Mouse (Mus musculus): ENCODE measurements at regions not wholly inside any gene's neighbourhood (a gene's known extent, or its start where the extent isn't known, plus 50 kb on each side); places are given as distances from the start of the nearest gene placed in this dataset.

GRCm38 (mm10) chr8:6729571-6729970 lies 1624.4 kb upstream of the Slc10a2 start:
- no peak for TF ChIP-seq CTCF (IDR thresholded peaks at IDR 0.05; ENCODE audit: low read depth)
- Histone ChIP-seq H3K4me1 (replicated peaks; ENCODE audit: insufficient read depth, low read length) (no peaks in the 10 kb centered on the region), H3K9me3 (replicated peaks; ENCODE audit: low read length) (no peaks in the 10 kb centered on the region), H3K36me3 (ENCODE audit: insufficient read depth, low read length) (no peaks in the 10 kb centered on the region), H3K4me2 (ENCODE audit: low read length) (no peak overlapping the region), H3K27me3 (ENCODE audit: insufficient read depth, low read length) (no peaks in the 10 kb centered on the region), H3K4me3 (replicated peaks; ENCODE audit: low read depth, low read length) (no peak overlapping the region), H3K27ac (no peak overlapping the region), H3K9ac (ENCODE audit: low read depth, low read length) (no peak overlapping the region)
- DNase-seq (ENCODE audit: low spot score) (no peak), ATAC-seq (replicated peaks; ENCODE audit: low FRiP score, low read depth) (no peak)
- 45% methylated on average over 3 of the region's 3 CpGs for WGBS

- H3K27ac ChIP-seq: no peak overlapping the region
- H3K9ac ChIP-seq (ENCODE audit: low read depth, low read length): no peak overlapping the region
- no peak overlapping the region for H3K4me2 ChIP-seq (ENCODE audit: low read length)
- 59% methylated on average over 3 of the region's 3 CpGs for WGBS
- DNase-seq (ENCODE audit: low spot score): peak; percentile 25
- no peak for ATAC-seq (replicated peaks; ENCODE audit: low FRiP score, low read depth)
- no peak for TF ChIP-seq CTCF (IDR thresholded peaks at IDR 0.05; ENCODE audit: low read depth)
- no peak overlapping the region for H3K4me3 ChIP-seq (replicated peaks; ENCODE audit: low read depth, low read length)
- H3K27me3 ChIP-seq (ENCODE audit: insufficient read depth, low read length): no peaks in the 10 kb centered on the region
- H3K36me3 ChIP-seq (ENCODE audit: insufficient read depth, low read length): no peaks in the 10 kb centered on the region
- no peaks in the 10 kb centered on the region for H3K9me3 ChIP-seq (replicated peaks; ENCODE audit: low read length)
- no peaks in the 10 kb centered on the region for H3K4me1 ChIP-seq (replicated peaks; ENCODE audit: insufficient read depth, low read length)
Observed at GRCm38 (mm10) chr8:6708886-6709449, 1603.8 kb upstream of the Slc10a2 start.

- DNase-seq (ENCODE audit: low spot score): no peak
- H3K9ac ChIP-seq (ENCODE audit: low read depth, low read length): no peak overlapping the region
- no peak for ATAC-seq (replicated peaks; ENCODE audit: low FRiP score, low read depth)
- no peak overlapping the region for H3K27ac ChIP-seq
- no peak overlapping the region for H3K4me2 ChIP-seq (ENCODE audit: low read length)
- H3K4me3 ChIP-seq (replicated peaks; ENCODE audit: low read depth, low read length): no peak overlapping the region
- 76% methylated on average over 4 of the region's 4 CpGs for WGBS
- H3K27me3 ChIP-seq (ENCODE audit: insufficient read depth, low read length): no peaks in the 10 kb centered on the region
- H3K36me3 ChIP-seq (ENCODE audit: insufficient read depth, low read length): no peaks in the 10 kb centered on the region
- H3K4me1 ChIP-seq (replicated peaks; ENCODE audit: insufficient read depth, low read length): no peaks in the 10 kb centered on the region
- H3K9me3 ChIP-seq (replicated peaks; ENCODE audit: low read length): no peaks in the 10 kb centered on the region
- TF ChIP-seq CTCF (IDR thresholded peaks at IDR 0.05; ENCODE audit: low read depth): no peak
Observed at GRCm38 (mm10) chr8:6688595-6688994, 1583.4 kb upstream of the Slc10a2 start.

GRCm38 (mm10) chr8:6658860-6659259 lies 1553.7 kb upstream of the Slc10a2 start:
- Histone ChIP-seq H3K4me2 (ENCODE audit: low read length) (no peak overlapping the region), H3K4me1 (replicated peaks; ENCODE audit: insufficient read depth, low read length) (no peaks in the 10 kb centered on the region), H3K4me3 (replicated peaks; ENCODE audit: low read depth, low read length) (no peak overlapping the region), H3K9me3 (replicated peaks; ENCODE audit: low read length) (no peaks in the 10 kb centered on the region), H3K27ac (no peak overlapping the region), H3K27me3 (ENCODE audit: insufficient read depth, low read length) (no peaks in the 10 kb centered on the region), H3K9ac (ENCODE audit: low read depth, low read length) (no peak overlapping the region), H3K36me3 (ENCODE audit: insufficient read depth, low read length) (no peaks in the 10 kb centered on the region)
- TF ChIP-seq CTCF (IDR thresholded peaks at IDR 0.05; ENCODE audit: low read depth): no peak; the same call in 1 of the 2 replicates
- 84% methylated on average over 1 of the region's 1 CpGs for WGBS
- ATAC-seq (replicated peaks; ENCODE audit: low FRiP score, low read depth) (no peak), DNase-seq (ENCODE audit: low spot score) (no peak)

- Histone ChIP-seq H3K27me3 (ENCODE audit: insufficient read depth, low read length) (no peaks in the 10 kb centered on the region), H3K4me2 (ENCODE audit: low read length) (no peak overlapping the region), H3K4me3 (replicated peaks; ENCODE audit: low read depth, low read length) (no peak overlapping the region), H3K9me3 (replicated peaks; ENCODE audit: low read length) (no peaks in the 10 kb centered on the region), H3K36me3 (ENCODE audit: insufficient read depth, low read length) (no peaks in the 10 kb centered on the region), H3K4me1 (replicated peaks; ENCODE audit: insufficient read depth, low read length) (no peaks in the 10 kb centered on the region), H3K9ac (ENCODE audit: low read depth, low read length) (no peak overlapping the region), H3K27ac (no peak overlapping the region)
- no peak for TF ChIP-seq CTCF (IDR thresholded peaks at IDR 0.05; ENCODE audit: low read depth)
- no peak for DNase-seq (ENCODE audit: low spot score)
- ATAC-seq (replicated peaks; ENCODE audit: low FRiP score, low read depth): no peak
- 70% methylated on average over 3 of the region's 3 CpGs for WGBS
Observed at GRCm38 (mm10) chr8:6657451-6657990, 1552.4 kb upstream of the Slc10a2 start.

GRCm38 (mm10) chr8:6652180-6652579 lies 1547.0 kb upstream of the Slc10a2 start:
- no peak overlapping the region for H3K4me3 ChIP-seq (replicated peaks; ENCODE audit: low read depth, low read length)
- no peak overlapping the region for H3K4me2 ChIP-seq (ENCODE audit: low read length)
- no peaks in the 10 kb centered on the region for H3K4me1 ChIP-seq (replicated peaks; ENCODE audit: insufficient read depth, low read length)
- H3K9me3 ChIP-seq (replicated peaks; ENCODE audit: low read length): no peaks in the 10 kb centered on the region
- ATAC-seq (replicated peaks; ENCODE audit: low FRiP score, low read depth) (no peak), DNase-seq (ENCODE audit: low spot score) (no peak)
- H3K36me3 ChIP-seq (ENCODE audit: insufficient read depth, low read length): no peaks in the 10 kb centered on the region
- H3K9ac ChIP-seq (ENCODE audit: low read depth, low read length): no peak overlapping the region
- H3K27ac ChIP-seq: no peak overlapping the region
- no peak for TF ChIP-seq CTCF (IDR thresholded peaks at IDR 0.05; ENCODE audit: low read depth)
- H3K27me3 ChIP-seq (ENCODE audit: insufficient read depth, low read length): no peaks in the 10 kb centered on the region

- no peak for DNase-seq (ENCODE audit: low spot score)
- no peaks in the 10 kb centered on the region for H3K4me1 ChIP-seq (replicated peaks; ENCODE audit: insufficient read depth, low read length)
- H3K4me2 ChIP-seq (ENCODE audit: low read length): no peak overlapping the region
- no peak for ATAC-seq (replicated peaks; ENCODE audit: low FRiP score, low read depth)
- no peak overlapping the region for H3K9ac ChIP-seq (ENCODE audit: low read depth, low read length)
- H3K36me3 ChIP-seq (ENCODE audit: insufficient read depth, low read length): no peaks in the 10 kb centered on the region
- no peaks in the 10 kb centered on the region for H3K27me3 ChIP-seq (ENCODE audit: insufficient read depth, low read length)
- no peak overlapping the region for H3K27ac ChIP-seq
- H3K4me3 ChIP-seq (replicated peaks; ENCODE audit: low read depth, low read length): no peak overlapping the region
- no peak for TF ChIP-seq CTCF (IDR thresholded peaks at IDR 0.05; ENCODE audit: low read depth)
- no peaks in the 10 kb centered on the region for H3K9me3 ChIP-seq (replicated peaks; ENCODE audit: low read length)
Observed at GRCm38 (mm10) chr8:6648083-6648482, 1542.9 kb upstream of the Slc10a2 start.

Data from kidney, postnatal 0 days (tissue).